Mouse (Mus musculus) stomach, postnatal 0 days (tissue): Measurements from ENCODE around the gene Ilvbl.

Experiments used
- CTCF ChIP-seq: IDR thresholded peaks from 2 replicates; pipeline ENCODE4 v1.5.1; 2016; ENCODE audit warnings: antibody characterized with exemption, low read depth, mild to moderate bottlenecking, moderate library complexity
- EP300 ChIP-seq: optimal IDR thresholded peaks from 2 replicates; pipeline ENCODE3; 2016; ENCODE audit warnings: antibody characterized with exemption

DNA sequence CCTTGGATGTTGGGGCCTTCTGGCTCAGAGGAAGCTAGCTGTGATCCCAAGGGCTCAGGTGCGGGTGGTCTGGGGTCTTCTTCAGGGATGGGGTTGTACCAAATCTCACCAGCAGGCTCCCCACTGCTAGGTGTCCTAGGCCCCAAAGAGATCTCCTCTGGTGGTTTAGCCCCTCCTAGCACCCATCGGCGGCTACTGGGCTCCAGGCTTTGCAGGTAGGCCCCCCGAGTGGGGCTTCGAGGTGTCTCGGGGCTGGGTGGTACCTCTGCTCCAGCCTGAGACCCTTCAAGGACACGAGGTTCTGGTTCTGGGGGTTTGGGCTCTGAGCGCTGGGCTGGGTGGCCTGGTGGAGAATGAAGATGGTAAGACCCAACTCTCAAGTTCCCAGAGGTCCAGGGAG lies 15.8 kb downstream of the Ilvbl start:
- TF ChIP-seq CTCF (no peak), EP300 (no peak)
